Mouse (Mus musculus) kidney, embryonic 14.5 days (tissue): ENCODE results near the gene Zc2hc1b. TPM values are rescaled to one million over a fixed set of nuclear protein-coding genes. Genes with fewer than 3 reads are reported as not detected.

ENCODE experiments used
- ATAC-seq: fragments of 200-750 bp; cut with Nextera tagmentation; 2 replicates; pipeline ENCODE4 v1.8.0; 2017; ENCODE audit warnings: moderate number of reproducible peaks, mild to moderate bottlenecking, moderate TSS enrichment, moderate library complexity; ENCODE audit not compliant: low FRiP score, low TSS enrichment
- H3K27ac ChIP-seq: fragments of 300-500 bp; sonication (generic); 2 replicates; pipeline ENCODE4 v1.5.1; 2014; ENCODE audit warnings: low read depth, mild to moderate bottlenecking, low read length, moderate library complexity, mixed read lengths
- H3K27me3 ChIP-seq: fragments of 300-500 bp; sonication (generic); 2 replicates; pipeline ENCODE4 v1.6.1; 2014; ENCODE audit warnings: mild to moderate bottlenecking, low read length; ENCODE audit not compliant: control insufficient read depth, insufficient read depth
- H3K36me3 ChIP-seq: fragments of 300-500 bp; sonication (generic); 2 replicates; pipeline ENCODE4 v1.6.1; 2014; ENCODE audit warnings: low read length, mixed read lengths; ENCODE audit not compliant: control insufficient read depth, insufficient read depth
- H3K4me1 ChIP-seq: fragments of 300-500 bp; sonication (generic); 2 replicates; pipeline ENCODE4 v1.6.1; 2014; ENCODE audit warnings: low read length, mixed read lengths; ENCODE audit not compliant: control insufficient read depth, insufficient read depth
- H3K4me2 ChIP-seq: fragments of 300-500 bp; sonication (generic); replicated peaks from 2 replicates; pipeline ENCODE4 v1.6.1; 2014; ENCODE audit warnings: low read depth, mild to moderate bottlenecking, low read length
- H3K4me3 ChIP-seq: fragments of 300-500 bp; sonication (generic); 2 replicates; pipeline ENCODE4 v1.5.1; 2014; ENCODE audit warnings: mild to moderate bottlenecking, low read length
- H3K9ac ChIP-seq: fragments of 300-500 bp; sonication (generic); 2 replicates; pipeline ENCODE4 v1.6.1; 2014; ENCODE audit warnings: low read depth, mild to moderate bottlenecking, low read length, moderate library complexity
- H3K9me3 ChIP-seq: fragments of 300-500 bp; sonication (generic); 2 replicates; pipeline ENCODE4 v1.6.1; 2016; ENCODE audit warnings: low read length; ENCODE audit not compliant: control insufficient read depth
- WGBS: fragments of 180-500 bp; shearing (Covaris S2); extraction: QIAGEN DNeasy Blood & Tissue Kit; methylation state at CpG from one replicate; pipeline ENCODE4 v1.1.7; 2014; 5-methylcytosine and 5-hydroxymethylcytosine counted together
- polyA plus RNA-seq: library from polyadenylated mRNA; unstranded; fragments of >200 nt; fragmentation: Nextera tagmentation; extraction: Ambion mirVana; gene quantifications from 2 replicates; pipeline ENCODE4 v1.2.1, GENCODE M21; 2014

Gene Zc2hc1b
- polyA plus RNA-seq, 1 experiment from 2014 or later = not detected

- WGBS = 86% methylated on average over 5 of the region's 5 CpGs
- Histone ChIP-seq H3K4me3 (no peak overlapping the region), H3K9ac (no peak overlapping the region), H3K27me3 (no peaks in the 10 kb centered on the region), H3K27ac (no peak overlapping the region), H3K4me2 (no peak overlapping the region), H3K36me3 (no peaks in the 10 kb centered on the region), H3K9me3 (no peaks in the 10 kb centered on the region), H3K4me1 (no peaks in the 10 kb centered on the region)
- ATAC-seq = no peak
These were observed 22.4 kb downstream of the Zc2hc1b start for GRCm38 (mm10) chr10:13155377-13155776.

GRCm38 (mm10) chr10:13152811-13153364 lies 24.9 kb downstream of the Zc2hc1b start:
- 88% methylated on average over 4 of the region's 4 CpGs for WGBS
- Histone ChIP-seq H3K4me1 (no peaks in the 10 kb centered on the region), H3K4me2 (no peak overlapping the region), H3K9me3 (no peaks in the 10 kb centered on the region), H3K27me3 (no peaks in the 10 kb centered on the region), H3K4me3 (no peak overlapping the region), H3K27ac (no peak overlapping the region), H3K36me3 (no peaks in the 10 kb centered on the region), H3K9ac (no peak overlapping the region)
- no peak for ATAC-seq

DNA sequence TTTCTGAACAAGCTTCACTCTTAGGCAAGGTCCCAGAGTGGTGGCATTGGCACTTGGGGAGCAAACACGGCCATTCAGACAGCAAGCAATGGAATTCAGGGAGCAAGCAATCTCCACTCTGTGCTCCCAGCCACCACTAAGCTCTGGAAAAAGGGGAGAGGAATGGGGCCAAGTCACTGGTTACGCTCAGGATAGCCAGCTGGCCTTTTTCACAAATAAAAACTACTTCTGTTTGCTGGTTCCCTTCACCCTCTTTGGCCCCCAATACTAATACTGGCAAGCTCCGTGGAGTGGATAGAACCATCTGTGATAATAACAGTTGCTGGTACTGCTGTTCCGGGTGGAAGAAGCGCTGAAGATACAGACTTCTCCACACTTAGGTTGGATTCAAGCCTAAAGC lies 26.5 kb downstream of the Zc2hc1b start:
- no peak overlapping the region for H3K4me3 ChIP-seq
- no peak overlapping the region for H3K9ac ChIP-seq
- no peaks in the 10 kb centered on the region for H3K4me1 ChIP-seq
- no peak for ATAC-seq
- H3K9me3 ChIP-seq = no peaks in the 10 kb centered on the region
- 61% methylated on average over 5 of the region's 5 CpGs for WGBS
- no peak overlapping the region; the same call in 1 of the 2 replicates for H3K27ac ChIP-seq
- H3K27me3 ChIP-seq = no peaks in the 10 kb centered on the region
- no peaks in the 10 kb centered on the region for H3K36me3 ChIP-seq
- H3K4me2 ChIP-seq = no peak overlapping the region

GRCm38 (mm10) chr10:13150435-13150834 lies 27.4 kb downstream of the Zc2hc1b start:
- WGBS = 78% methylated on average over 3 of the region's 3 CpGs
- Histone ChIP-seq H3K4me3 (no peak overlapping the region), H3K36me3 (no peaks in the 10 kb centered on the region), H3K4me2 (no peak overlapping the region), H3K27me3 (no peaks in the 10 kb centered on the region), H3K4me1 (no peaks in the 10 kb centered on the region), H3K9ac (no peak overlapping the region), H3K27ac (no peak overlapping the region), H3K9me3 (no peaks in the 10 kb centered on the region)
- no peak for ATAC-seq

GRCm38 (mm10) chr10:13140434-13140833 lies 37.4 kb downstream of the Zc2hc1b start:
- WGBS = 78% methylated on average over 2 of the region's 2 CpGs
- Histone ChIP-seq H3K27me3 (no peaks in the 10 kb centered on the region), H3K9me3 (no peaks in the 10 kb centered on the region), H3K4me3 (no peak overlapping the region), H3K4me2 (no peak overlapping the region), H3K27ac (no peak overlapping the region), H3K9ac (no peak overlapping the region), H3K36me3 (no peaks in the 10 kb centered on the region), H3K4me1 (no peaks in the 10 kb centered on the region)
- no peak for ATAC-seq

GRCm38 (mm10) chr10:13137906-13138305 lies 39.9 kb downstream of the Zc2hc1b start:
- H3K4me2 ChIP-seq = no peak overlapping the region
- H3K4me1 ChIP-seq = no peaks in the 10 kb centered on the region
- H3K27me3 ChIP-seq = no peaks in the 10 kb centered on the region
- H3K4me3 ChIP-seq = no peak overlapping the region
- no peak overlapping the region for H3K27ac ChIP-seq
- 95% methylated on average over 6 of the region's 6 CpGs for WGBS
- no peaks in the 10 kb centered on the region for H3K9me3 ChIP-seq
- no peak for ATAC-seq
- no peak overlapping the region for H3K9ac ChIP-seq
- no peaks in the 10 kb centered on the region for H3K36me3 ChIP-seq

- no peak overlapping the region for H3K4me3 ChIP-seq
- H3K9ac ChIP-seq = no peak overlapping the region
- H3K27ac ChIP-seq = no peak overlapping the region
- no peak overlapping the region for H3K4me2 ChIP-seq
- ATAC-seq = no peak
- no peaks in the 10 kb centered on the region for H3K27me3 ChIP-seq
- H3K4me1 ChIP-seq = no peaks in the 10 kb centered on the region
- WGBS = 98% methylated on average over 7 of the region's 7 CpGs
- no peaks in the 10 kb centered on the region for H3K9me3 ChIP-seq
- H3K36me3 ChIP-seq = no peaks in the 10 kb centered on the region
These were observed 42.1 kb downstream of the Zc2hc1b start for GRCm38 (mm10) chr10:13135751-13136150.

DNA sequence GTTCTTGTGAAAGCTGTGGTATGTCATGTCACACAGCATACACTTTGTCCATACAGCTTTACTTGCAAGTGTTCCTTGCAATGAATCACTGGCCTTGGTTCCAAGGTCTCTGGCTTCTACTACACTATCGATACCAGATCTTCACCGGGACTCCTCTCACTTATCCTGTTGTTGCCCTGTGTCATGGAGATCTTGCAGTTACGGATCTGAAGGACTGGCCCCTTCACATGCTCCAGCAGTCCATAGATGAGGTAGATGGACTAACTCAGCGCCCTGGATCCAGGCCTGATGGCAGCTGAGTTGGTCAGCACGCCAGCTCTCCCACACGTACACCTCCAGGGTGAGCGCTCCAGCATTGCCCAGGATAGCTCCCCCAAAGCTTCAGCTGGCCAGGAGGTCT lies 42.5 kb downstream of the Zc2hc1b start:
- no peak overlapping the region for H3K4me2 ChIP-seq
- no peaks in the 10 kb centered on the region for H3K9me3 ChIP-seq
- no peak overlapping the region for H3K27ac ChIP-seq
- WGBS = 94% methylated on average over 7 of the region's 7 CpGs
- no peaks in the 10 kb centered on the region for H3K36me3 ChIP-seq
- no peaks in the 10 kb centered on the region for H3K27me3 ChIP-seq
- no peak overlapping the region for H3K9ac ChIP-seq
- H3K4me3 ChIP-seq = no peak overlapping the region
- ATAC-seq = no peak
- no peaks in the 10 kb centered on the region for H3K4me1 ChIP-seq

- no peak for ATAC-seq
- no peak overlapping the region for H3K9ac ChIP-seq
- H3K4me3 ChIP-seq = no peak overlapping the region
- no peaks in the 10 kb centered on the region for H3K36me3 ChIP-seq
- H3K4me2 ChIP-seq = no peak overlapping the region
- no peak overlapping the region for H3K27ac ChIP-seq
- WGBS = 92% methylated on average over 4 of the region's 4 CpGs
- no peaks in the 10 kb centered on the region for H3K9me3 ChIP-seq
- H3K27me3 ChIP-seq = no peaks in the 10 kb centered on the region
- H3K4me1 ChIP-seq = no peaks in the 10 kb centered on the region
These were observed 44.0 kb downstream of the Zc2hc1b start for GRCm38 (mm10) chr10:13133850-13134249.
